Mouse (Mus musculus) liver, embryonic 14.5 days (tissue): ENCODE data around the gene Gm49776. TPM values are rescaled to one million over a fixed set of nuclear protein-coding genes. Genes with fewer than 3 reads are reported as not detected.

Experiments used
- ATAC-seq: fragments of 200-750 bp; cut with Nextera tagmentation; 2 replicates; pipeline ENCODE4 v1.8.0; 2017; ENCODE audit warnings: moderate number of reproducible peaks, mild to moderate bottlenecking, moderate library complexity; ENCODE audit not compliant: insufficient read depth
- DNase-seq, 3 experiments: peaks; one replicate each; pipeline ENCODE4 v3.0.0-alpha.2; 2012 to 2013; ENCODE audit warnings: low read depth in 3 of 3, low spot score in 3 of 3
- H3K27ac ChIP-seq: fragments of 300-500 bp; sonication (generic); 2 replicates; pipeline ENCODE4 v1.5.1; 2014; ENCODE audit warnings: moderate library complexity, mild to moderate bottlenecking, control low read depth, inconsistent platforms
- H3K27me3 ChIP-seq: fragments of 300-500 bp; sonication (generic); 2 replicates; pipeline ENCODE4 v1.6.1; 2014; ENCODE audit warnings: mild to moderate bottlenecking, low read length, moderate library complexity; ENCODE audit not compliant: control insufficient read depth, insufficient read depth
- H3K36me3 ChIP-seq: fragments of 300-500 bp; sonication (generic); replicated peaks from 2 replicates; pipeline ENCODE4 v1.6.1; 2014; ENCODE audit warnings: low read depth; ENCODE audit not compliant: control insufficient read depth, insufficient read depth
- H3K4me1 ChIP-seq, 2 experiments: fragments of 200-500 bp in 1 of 2; fragments of 300-500 bp in 1 of 2; sonication (generic) in 1 of 2; replicated peaks; 2 replicates each; pipeline ENCODE4 v1.6.1; 2012 to 2014; ENCODE audit warnings: antibody characterized with exemption in 1 of 2, inconsistent platforms in 1 of 2, low read length in 1 of 2; ENCODE audit not compliant: control insufficient read depth in 2 of 2, insufficient read depth in 2 of 2
- H3K4me2 ChIP-seq: fragments of 300-500 bp; sonication (generic); 2 replicates; pipeline ENCODE4 v1.6.1; 2014; ENCODE audit warnings: low read depth, mild to moderate bottlenecking, control low read depth, moderate library complexity
- H3K4me3 ChIP-seq, 2 experiments: fragments of 200-500 bp in 1 of 2; fragments of 300-500 bp in 1 of 2; sonication (generic) in 1 of 2; 2 replicates each; pipeline ENCODE4 v1.5.1; 2012 to 2014; ENCODE audit warnings: low read depth in 2 of 2, low read length in 2 of 2, mild to moderate bottlenecking in 2 of 2, control low read depth in 1 of 2, inconsistent platforms in 1 of 2, moderate library complexity in 1 of 2; ENCODE audit not compliant: insufficient read depth in 1 of 2
- H3K9ac ChIP-seq: fragments of 300-500 bp; sonication (generic); replicated peaks from 2 replicates; pipeline ENCODE4 v1.6.1; 2014; ENCODE audit warnings: mild to moderate bottlenecking, control low read depth, moderate library complexity
- H3K9me3 ChIP-seq: fragments of 300-500 bp; sonication (generic); 2 replicates; pipeline ENCODE4 v1.6.1; 2016; ENCODE audit warnings: low read length, mixed read lengths; ENCODE audit not compliant: control insufficient read depth
- CTCF ChIP-seq: IDR thresholded peaks from 2 replicates; pipeline ENCODE4 v1.5.1; 2016; ENCODE audit warnings: antibody characterized with exemption, low read depth, control low read depth
- EP300 ChIP-seq: IDR thresholded peaks from 2 replicates; pipeline ENCODE4 v1.6.1; 2016; ENCODE audit warnings: antibody characterized with exemption, low read depth
- WGBS: fragments of 180-500 bp; shearing (Covaris S2); extraction: QIAGEN DNeasy Blood & Tissue Kit; methylation state at CpG from one replicate; pipeline ENCODE4 v1.1.7; 2014; ENCODE audit not compliant: insufficient replicate concordance; 5-methylcytosine and 5-hydroxymethylcytosine counted together
- polyA plus RNA-seq, 2 experiments: library from polyadenylated mRNA; depleted of rRNA in 1 of 2; stranded (reverse) in 1 of 2; unstranded in 1 of 2; fragments of >200 nt; fragmentation: Nextera tagmentation in 1 of 2; extraction: Ambion mirVana in 1 of 2; gene quantifications; 2 replicates each; pipeline versions ENCODE4 v1.2.1 to v1.2.3; 2012 to 2014

The Gm49776 gene
- polyA plus RNA-seq, 2 experiments, result 0.18 to 1.3 TPM

DNA sequence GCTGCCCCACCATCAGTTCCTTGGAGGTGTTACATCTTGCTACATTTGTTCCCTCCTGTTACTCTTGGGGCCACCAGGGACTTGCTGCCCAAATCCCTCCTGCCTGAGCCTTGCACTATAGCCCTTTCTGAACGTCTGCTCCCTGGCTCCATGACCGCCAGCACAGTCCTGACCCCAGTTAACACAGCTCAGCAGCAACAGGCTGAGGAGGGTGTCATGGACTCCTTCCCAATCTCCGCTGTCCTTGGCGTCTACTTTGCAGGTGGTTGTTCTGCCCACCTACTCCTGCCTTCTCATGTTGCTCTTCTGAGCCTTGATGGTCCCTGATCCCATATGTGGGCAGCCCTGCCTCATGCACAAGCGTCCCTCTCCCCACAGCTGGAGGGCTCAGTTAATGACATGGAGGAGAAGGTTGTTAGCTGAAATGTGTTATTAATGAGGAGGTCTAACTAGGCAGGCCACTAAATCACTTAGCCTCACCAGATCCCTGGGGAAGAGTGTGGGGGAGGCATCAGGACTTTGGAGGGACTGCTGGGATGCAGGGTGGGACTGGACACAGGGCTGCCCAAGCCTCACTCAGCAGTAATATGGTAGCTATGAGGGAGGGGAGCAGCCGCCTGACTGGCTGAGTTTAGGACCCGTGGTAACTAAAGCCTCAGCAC, 54.6 kb downstream of the Gm49776 start:
- Histone ChIP-seq H3K9ac (no peak overlapping the region), H3K27ac (no peak overlapping the region), H3K4me3 (no peak overlapping the region), H3K36me3 (no peaks in the 10 kb centered on the region), H3K4me1 (no peaks in the 10 kb centered on the region), H3K27me3 (no peaks in the 10 kb centered on the region), H3K9me3 (no peaks in the 10 kb centered on the region), H3K4me2 (no peak overlapping the region)
- no peak for DNase-seq
- WGBS, result 45% methylated on average over 7 of the region's 7 CpGs
- no peak for TF ChIP-seq CTCF
- TF ChIP-seq EP300, result no peak
- ATAC-seq, result no peak

DNA sequence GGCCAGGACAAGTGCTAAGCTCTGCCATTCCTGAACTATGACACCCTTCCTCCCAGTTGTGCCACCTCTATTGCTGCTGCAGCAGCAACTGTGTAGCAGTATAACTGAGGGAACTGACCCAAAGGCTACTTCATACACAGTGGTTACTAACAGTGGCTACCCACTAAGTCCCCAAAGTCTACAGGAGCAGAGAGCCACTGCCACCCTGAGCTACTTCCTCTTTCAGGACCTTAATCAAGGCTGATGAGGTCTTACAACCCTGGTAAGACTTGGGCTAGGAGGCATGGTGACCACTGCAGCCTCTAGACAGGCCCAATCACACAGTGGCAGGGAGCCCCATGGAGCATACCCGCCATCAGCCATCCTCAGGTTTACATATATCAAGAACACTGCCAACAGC, 56.1 kb downstream of the Gm49776 start:
- no peak overlapping the region for H3K4me2 ChIP-seq
- ATAC-seq (no peak), DNase-seq (no peak)
- H3K9me3 ChIP-seq, result no peaks in the 10 kb centered on the region
- no peaks in the 10 kb centered on the region for H3K27me3 ChIP-seq
- no peak overlapping the region for H3K27ac ChIP-seq
- 35% methylated on average over 1 of the region's 1 CpGs for WGBS
- no peak overlapping the region for H3K4me3 ChIP-seq
- no peaks in the 10 kb centered on the region for H3K36me3 ChIP-seq
- no peak overlapping the region for H3K9ac ChIP-seq
- no peaks in the 10 kb centered on the region for H3K4me1 ChIP-seq
- TF ChIP-seq CTCF (no peak), EP300 (no peak)

DNA sequence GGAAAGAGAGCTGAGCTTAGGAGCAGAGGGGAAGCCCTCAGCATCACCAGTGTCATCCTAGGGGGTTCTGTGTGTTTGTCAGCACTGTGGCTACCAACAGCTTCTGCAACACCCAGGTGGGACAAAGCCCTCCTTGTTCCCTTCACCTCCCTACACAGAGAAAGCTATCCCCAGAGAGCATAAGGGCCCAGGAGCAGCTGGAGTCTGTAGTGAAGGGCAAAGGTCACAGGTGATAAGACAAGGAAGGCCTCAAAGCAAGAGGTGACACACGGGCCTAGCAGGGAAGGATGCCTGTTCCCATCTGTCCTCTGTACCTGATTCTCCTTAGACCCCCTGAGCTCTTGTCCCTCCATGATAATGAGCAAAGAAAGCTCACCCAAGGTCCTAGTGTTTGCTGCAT, 56.5 kb downstream of the Gm49776 start:
- Histone ChIP-seq H3K27me3 (no peaks in the 10 kb centered on the region), H3K36me3 (no peaks in the 10 kb centered on the region), H3K9ac (no peak overlapping the region), H3K9me3 (no peaks in the 10 kb centered on the region), H3K4me3 (no peak overlapping the region), H3K4me2 (no peak overlapping the region), H3K27ac (no peak overlapping the region), H3K4me1 (no peaks in the 10 kb centered on the region)
- no peak for ATAC-seq
- DNase-seq, result no peak
- TF ChIP-seq EP300 (no peak), CTCF (no peak)
- WGBS, result 32% methylated on average over 1 of the region's 1 CpGs

DNA sequence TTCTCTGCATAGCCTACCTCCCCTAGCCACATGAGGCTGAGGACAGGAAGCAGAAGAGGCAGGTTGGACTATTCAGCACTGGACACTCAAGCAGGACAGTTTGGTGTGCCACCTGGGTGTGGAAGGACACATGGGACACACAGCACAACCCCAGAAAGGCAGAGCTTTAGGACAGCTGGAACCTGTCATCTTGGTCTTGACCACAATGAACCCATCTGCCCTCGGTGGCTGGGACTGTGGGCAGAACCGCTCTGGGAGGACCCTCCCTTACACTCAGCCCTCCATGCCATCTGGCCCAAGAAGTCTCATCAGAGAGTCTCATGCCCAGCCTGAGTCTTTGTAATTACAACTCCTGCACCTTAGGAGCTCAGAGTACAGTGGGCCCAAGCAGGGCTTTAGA, 58.1 kb downstream of the Gm49776 start:
- Histone ChIP-seq H3K4me3 (no peak overlapping the region), H3K9me3 (no peaks in the 10 kb centered on the region), H3K36me3 (no peaks in the 10 kb centered on the region), H3K4me2 (no peak overlapping the region), H3K27ac (no peak overlapping the region), H3K9ac (no peak overlapping the region), H3K4me1 (no peaks in the 10 kb centered on the region), H3K27me3 (no peaks in the 10 kb centered on the region)
- ATAC-seq, result no peak
- WGBS, result 56% methylated on average over 2 of the region's 2 CpGs
- TF ChIP-seq EP300 (no peak), CTCF (no peak)
- no peak for DNase-seq

DNA sequence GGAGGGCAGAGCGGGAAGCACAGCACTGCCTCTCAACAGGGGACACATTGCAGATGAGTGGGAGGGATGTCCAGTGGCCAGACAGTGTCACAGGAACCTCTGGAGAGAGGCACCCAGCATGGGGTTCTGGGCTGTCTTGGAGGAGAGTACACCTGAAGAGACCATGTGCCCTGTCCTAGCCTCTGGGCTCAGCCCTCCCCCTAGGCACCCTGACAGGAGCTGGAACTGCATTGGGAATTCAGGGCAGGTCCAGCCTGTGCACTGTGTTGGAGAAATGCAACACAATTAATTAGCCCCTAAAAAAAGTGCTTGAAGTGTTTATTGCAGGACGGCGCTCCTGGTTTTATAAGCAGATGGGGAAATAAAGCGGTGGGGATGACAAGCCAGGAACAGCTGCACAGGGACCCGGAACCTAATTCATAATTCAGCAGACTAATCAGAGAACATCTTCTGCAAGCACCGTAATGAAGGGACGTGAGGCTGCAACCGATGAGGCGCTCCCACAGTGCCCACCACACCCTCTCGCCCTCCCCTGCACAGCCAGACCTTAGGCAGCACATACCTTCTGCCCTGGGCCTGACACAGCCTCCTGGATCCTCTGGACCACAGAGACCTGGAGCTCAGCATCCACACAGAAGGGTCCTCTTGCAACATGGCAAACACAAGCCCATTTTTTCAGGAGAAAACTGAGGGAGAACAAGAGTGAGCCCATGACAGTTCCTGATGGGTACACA, 59.6 kb downstream of the Gm49776 start:
- no peak overlapping the region for H3K4me3 ChIP-seq
- H3K36me3 ChIP-seq, result no peaks in the 10 kb centered on the region
- no peaks in the 10 kb centered on the region for H3K4me1 ChIP-seq
- H3K9me3 ChIP-seq, result no peaks in the 10 kb centered on the region
- H3K27ac ChIP-seq, result no peak overlapping the region
- H3K27me3 ChIP-seq, result no peaks in the 10 kb centered on the region
- 67% methylated on average over 10 of the region's 10 CpGs for WGBS
- TF ChIP-seq EP300 (no peak), CTCF (no peak)
- no peak for DNase-seq
- no peak overlapping the region for H3K4me2 ChIP-seq
- no peak overlapping the region for H3K9ac ChIP-seq
- no peak for ATAC-seq
